Mouse (Mus musculus) myocyte (in vitro differentiated cells): Measurements from ENCODE around the gene Cbl.

Experiments used
- CEBPB ChIP-seq: IDR thresholded peaks from 2 replicates; pipeline ENCODE4 v1.6.1; 2011; ENCODE audit warnings: mild to moderate bottlenecking, moderate library complexity; ENCODE audit not compliant: poor library complexity, insufficient read depth, severe bottlenecking
- E2F4 ChIP-seq: IDR thresholded peaks from one replicate; pipeline ENCODE4 v1.6.1; 2011; ENCODE audit warnings: mild to moderate bottlenecking, control low read depth, moderate library complexity; ENCODE audit not compliant: insufficient read depth
- MAX ChIP-seq: IDR thresholded peaks from one replicate; pipeline ENCODE4 v1.6.1; 2011; ENCODE audit warnings: low read depth, mild to moderate bottlenecking, control low read depth
- MYOD1 ChIP-seq, 3 experiments: IDR thresholded peaks; one replicate each; pipeline ENCODE4 v1.6.1; 2011; ENCODE audit warnings: control low read depth in 2 of 3, low read depth in 2 of 3, mild to moderate bottlenecking in 2 of 3, moderate library complexity in 1 of 3; ENCODE audit not compliant: insufficient read length in 2 of 3, control insufficient read depth in 1 of 3
- MYOG ChIP-seq, 3 experiments: IDR thresholded peaks; one replicate each; pipeline ENCODE4 v1.6.1; 2011; ENCODE audit warnings: control low read depth in 2 of 3, low read depth in 2 of 3, mild to moderate bottlenecking in 2 of 3; ENCODE audit not compliant: insufficient read length in 2 of 3, control insufficient read depth in 1 of 3, insufficient read depth in 1 of 3
- POLR2A ChIP-seq: IDR thresholded peaks from one replicate; pipeline ENCODE4 v1.6.1; 2011; ENCODE audit warnings: low read depth, mild to moderate bottlenecking, control low read depth, moderate library complexity; ENCODE audit not compliant: insufficient read length
- POLR2AphosphoS2 ChIP-seq: IDR thresholded peaks from one replicate; pipeline ENCODE4 v1.6.1; 2011; ENCODE audit warnings: low read depth, control low read depth; ENCODE audit not compliant: insufficient read length
- SRF ChIP-seq: IDR thresholded peaks from one replicate; pipeline ENCODE4 v1.6.1; 2011; ENCODE audit warnings: low read depth; ENCODE audit not compliant: control insufficient read depth, insufficient read length
- TCF12 ChIP-seq: IDR thresholded peaks from one replicate; pipeline ENCODE4 v1.6.1; 2011; ENCODE audit warnings: mild to moderate bottlenecking, control low read depth; ENCODE audit not compliant: poor library complexity, insufficient read depth, severe bottlenecking
- TCF3 ChIP-seq: IDR thresholded peaks from one replicate; pipeline ENCODE4 v1.6.1; 2011; ENCODE audit warnings: low read depth, control low read depth; ENCODE audit not compliant: insufficient read length
- USF1 ChIP-seq: IDR thresholded peaks from one replicate; pipeline ENCODE4 v1.6.1; 2011; ENCODE audit warnings: low read depth, mild to moderate bottlenecking, control low read depth, moderate library complexity

DNA sequence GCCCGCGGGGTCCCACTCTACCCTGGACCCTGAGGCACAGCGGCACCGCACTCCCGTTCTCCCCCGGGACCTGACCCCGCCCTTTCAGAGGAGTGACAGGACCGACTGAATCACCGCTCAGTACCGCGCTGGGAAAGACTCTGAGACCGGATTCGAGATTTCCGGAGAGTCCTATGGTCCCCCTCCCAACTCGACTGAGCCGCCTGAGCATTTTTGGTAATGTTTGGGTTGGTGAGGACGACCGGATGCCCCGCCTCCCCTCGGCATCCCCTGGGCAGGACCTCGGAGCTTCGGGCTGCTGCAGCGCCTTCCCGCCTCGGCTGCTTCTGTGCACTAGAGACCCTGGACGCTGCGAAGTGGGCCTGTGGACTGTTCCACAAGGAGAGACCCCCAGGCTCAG lies 103.8 kb downstream of the Cbl start:
- TF ChIP-seq USF1, result no peak
- no peak for TF ChIP-seq MAX
- TF ChIP-seq MYOD1 (IDR thresholded peaks at IDR 0.05; ENCODE audit: control insufficient read depth in 1 of 3, insufficient read length in 2 of 3, low read depth in 2 of 3), result no peak
- TF ChIP-seq MYOG (IDR thresholded peaks at IDR 0.05; ENCODE audit: control insufficient read depth in 1 of 3, insufficient read depth in 1 of 3, insufficient read length in 2 of 3, low read depth in 2 of 3), result no peak
- TF ChIP-seq POLR2A, result no peak
- no peak for TF ChIP-seq E2F4
- TF ChIP-seq CEBPB, result no peak
- no peak for TF ChIP-seq TCF12
- no peak for TF ChIP-seq TCF3
- no peak for TF ChIP-seq SRF
- no peak for TF ChIP-seq POLR2AphosphoS2
